Mouse (Mus musculus) heart, embryonic 14.5 days (tissue): Measurements from ENCODE around the gene Armc10. TPM values are rescaled to one million over a fixed set of nuclear protein-coding genes. Genes with fewer than 3 reads are reported as not detected.

Source experiments
- ATAC-seq: fragments of 200-750 bp; cut with Nextera tagmentation; 2 replicates; pipeline ENCODE4 v1.8.0; 2017; ENCODE audit warnings: low read depth, moderate TSS enrichment; ENCODE audit not compliant: insufficient number of reproducible peaks, insufficient read depth, low FRiP score
- H3K27ac ChIP-seq, 2 experiments: fragments of 200-500 bp in 1 of 2; fragments of 300-500 bp in 1 of 2; sonication (generic) in 1 of 2; replicated peaks in 1 of 2; 2 replicates each; pipeline ENCODE4 v1.5.1; 2012 to 2014; ENCODE audit warnings: low read depth in 2 of 2, low read length in 2 of 2, control low read depth in 1 of 2, mild to moderate bottlenecking in 1 of 2, mixed read lengths in 1 of 2; ENCODE audit not compliant: control insufficient read depth in 1 of 2, insufficient read depth in 1 of 2
- H3K27me3 ChIP-seq: fragments of 300-500 bp; sonication (generic); 2 replicates; pipeline ENCODE4 v1.6.1; 2014; ENCODE audit warnings: mild to moderate bottlenecking, low read length, control low read depth; ENCODE audit not compliant: control insufficient read depth, insufficient read depth
- H3K36me3 ChIP-seq: fragments of 300-500 bp; sonication (generic); 2 replicates; pipeline ENCODE4 v1.6.1; 2014; ENCODE audit warnings: mild to moderate bottlenecking, control low read depth, low read length, mixed read lengths; ENCODE audit not compliant: control insufficient read depth, insufficient read depth
- H3K4me1 ChIP-seq, 2 experiments: fragments of 200-500 bp in 1 of 2; fragments of 300-500 bp in 1 of 2; sonication (generic) in 1 of 2; 2 replicates each; pipeline ENCODE4 v1.6.1; 2012 to 2014; ENCODE audit warnings: low read length in 2 of 2, control low read depth in 1 of 2, mixed read lengths in 1 of 2; ENCODE audit not compliant: control insufficient read depth in 2 of 2, insufficient read depth in 2 of 2
- H3K4me2 ChIP-seq: fragments of 300-500 bp; sonication (generic); 2 replicates; pipeline ENCODE4 v1.6.1; 2014; ENCODE audit warnings: mild to moderate bottlenecking, low read length
- H3K4me3 ChIP-seq, 2 experiments: fragments of 200-500 bp in 1 of 2; fragments of 300-500 bp in 1 of 2; sonication (generic) in 1 of 2; 2 replicates each; pipeline ENCODE4 v1.5.1; 2012 to 2014; ENCODE audit warnings: low read length in 2 of 2, mild to moderate bottlenecking in 2 of 2, control low read depth in 1 of 2, low read depth in 1 of 2, moderate library complexity in 1 of 2; ENCODE audit not compliant: control insufficient read depth in 1 of 2, insufficient read depth in 1 of 2
- H3K9ac ChIP-seq: fragments of 300-500 bp; sonication (generic); 2 replicates; pipeline ENCODE4 v1.6.1; 2014; ENCODE audit warnings: mild to moderate bottlenecking, low read length
- H3K9me3 ChIP-seq: fragments of 300-500 bp; sonication (generic); 2 replicates; pipeline ENCODE4 v1.6.1; 2016; ENCODE audit warnings: low read length, control low read depth; ENCODE audit not compliant: control insufficient read depth
- WGBS: fragments of 180-500 bp; shearing (Covaris S2); extraction: QIAGEN DNeasy Blood & Tissue Kit; methylation state at CpG from one replicate; pipeline ENCODE4 v1.1.7; 2014; 5-methylcytosine and 5-hydroxymethylcytosine counted together
- polyA plus RNA-seq: library from polyadenylated mRNA; unstranded; fragments of >200 nt; fragmentation: Nextera tagmentation; extraction: Ambion mirVana; gene quantifications from 2 replicates; pipeline ENCODE4 v1.2.1, GENCODE M21; 2014

Armc10 gene
- polyA plus RNA-seq, 1 experiment from 2014 or later, result 28.2 TPM

DNA sequence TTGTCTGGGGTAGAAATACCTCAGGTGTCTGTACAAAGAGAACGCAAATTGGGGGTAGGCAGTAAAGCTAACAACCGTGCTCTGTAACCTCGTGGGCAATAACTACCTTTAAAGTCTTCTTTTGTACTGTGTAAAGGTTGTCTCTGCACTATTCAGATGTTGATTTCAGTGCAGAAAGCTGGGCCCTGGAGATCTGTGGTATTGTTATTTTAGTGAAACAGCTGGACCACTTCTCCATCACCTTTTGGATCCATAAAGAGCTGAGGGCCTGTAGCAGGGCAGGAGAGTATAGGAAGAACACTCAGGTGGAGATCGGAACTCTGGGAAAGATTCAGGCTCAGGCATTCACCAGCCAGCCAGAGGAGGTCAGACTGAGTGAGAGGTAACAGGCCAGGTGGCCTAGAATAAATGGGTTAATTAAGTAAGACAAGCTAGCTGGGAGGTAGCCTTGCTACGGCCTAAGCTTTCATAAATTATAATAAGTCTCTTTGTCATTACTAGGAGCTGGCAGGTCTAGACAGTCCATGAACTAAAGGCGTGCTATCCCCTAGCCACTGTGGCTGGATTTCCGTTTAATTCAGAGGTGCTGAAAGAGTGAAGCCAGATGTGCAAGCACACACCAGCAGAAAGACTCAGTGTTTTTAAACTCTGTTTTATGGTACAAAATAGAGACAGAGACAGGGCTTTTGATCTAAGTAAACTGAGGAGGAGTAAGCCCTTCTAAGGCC lies 6.4 kb downstream of the Armc10 start:
- H3K27ac ChIP-seq, result no peak overlapping the region
- H3K9me3 ChIP-seq, result no peaks in the 10 kb centered on the region
- peaks cover 70% of the 10 kb centered on the region for H3K36me3 ChIP-seq
- H3K4me2 ChIP-seq, result no peak overlapping the region
- peaks cover 0 to 5% of the 10 kb centered on the region in 2 experiments; a peak in 1 of 4 replicates for H3K4me1 ChIP-seq
- no peak overlapping the region for H3K9ac ChIP-seq
- whole genome bisulfite sequencing, result 79% methylated on average over 7 of the region's 7 CpGs
- no peak overlapping the region for H3K4me3 ChIP-seq
- ATAC-seq, result no peak
- no peaks in the 10 kb centered on the region for H3K27me3 ChIP-seq

DNA sequence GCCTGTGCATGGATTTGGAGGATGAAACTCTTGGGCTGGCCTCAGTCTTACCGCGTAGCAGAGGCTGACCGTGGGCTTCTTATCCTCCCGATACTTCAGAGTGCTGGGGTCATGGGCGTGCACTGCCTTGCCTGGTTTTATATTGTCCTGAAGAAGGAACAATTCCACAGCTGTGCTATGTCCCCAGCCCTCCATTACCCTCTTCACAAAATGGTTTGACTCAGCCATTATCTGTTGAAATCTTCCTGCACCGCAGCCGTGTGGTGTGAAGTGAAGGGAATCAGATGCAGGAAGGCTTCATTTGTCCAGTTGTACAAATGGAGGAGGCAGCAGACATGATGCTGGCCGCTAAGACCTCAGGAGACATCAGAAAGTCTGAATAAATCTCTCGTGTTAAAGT lies 11.3 kb downstream of the Armc10 start:
- ATAC-seq, result no peak
- no peak overlapping the region for H3K4me2 ChIP-seq
- H3K9me3 ChIP-seq, result no peaks in the 10 kb centered on the region
- no peak overlapping the region for H3K9ac ChIP-seq
- WGBS, result 84% methylated on average over 9 of the region's 9 CpGs
- peaks cover 69% of the 10 kb centered on the region for H3K36me3 ChIP-seq
- H3K4me3 ChIP-seq, result no peak overlapping the region
- no peaks in the 10 kb centered on the region for H3K27me3 ChIP-seq
- no peak overlapping the region for H3K27ac ChIP-seq
- H3K4me1 ChIP-seq, result peaks cover 2 to 6% of the 10 kb centered on the region in 2 experiments; a peak in 3 of 4 replicates

- no peak overlapping the region for H3K27ac ChIP-seq
- no peak overlapping the region for H3K9ac ChIP-seq
- peaks cover 67% of the 10 kb centered on the region for H3K36me3 ChIP-seq
- no peak overlapping the region for H3K4me3 ChIP-seq
- H3K4me1 ChIP-seq, result peaks cover 2 to 6% of the 10 kb centered on the region in 2 experiments; a peak in 3 of 4 replicates
- H3K4me2 ChIP-seq, result no peak overlapping the region
- no peak for ATAC-seq
- 87% methylated on average over 6 of the region's 6 CpGs for WGBS
- no peaks in the 10 kb centered on the region for H3K27me3 ChIP-seq
- no peaks in the 10 kb centered on the region for H3K9me3 ChIP-seq
Measured at GRCm38 (mm10) chr5:21658038-21658437, 12.4 kb downstream of the Armc10 start.

DNA sequence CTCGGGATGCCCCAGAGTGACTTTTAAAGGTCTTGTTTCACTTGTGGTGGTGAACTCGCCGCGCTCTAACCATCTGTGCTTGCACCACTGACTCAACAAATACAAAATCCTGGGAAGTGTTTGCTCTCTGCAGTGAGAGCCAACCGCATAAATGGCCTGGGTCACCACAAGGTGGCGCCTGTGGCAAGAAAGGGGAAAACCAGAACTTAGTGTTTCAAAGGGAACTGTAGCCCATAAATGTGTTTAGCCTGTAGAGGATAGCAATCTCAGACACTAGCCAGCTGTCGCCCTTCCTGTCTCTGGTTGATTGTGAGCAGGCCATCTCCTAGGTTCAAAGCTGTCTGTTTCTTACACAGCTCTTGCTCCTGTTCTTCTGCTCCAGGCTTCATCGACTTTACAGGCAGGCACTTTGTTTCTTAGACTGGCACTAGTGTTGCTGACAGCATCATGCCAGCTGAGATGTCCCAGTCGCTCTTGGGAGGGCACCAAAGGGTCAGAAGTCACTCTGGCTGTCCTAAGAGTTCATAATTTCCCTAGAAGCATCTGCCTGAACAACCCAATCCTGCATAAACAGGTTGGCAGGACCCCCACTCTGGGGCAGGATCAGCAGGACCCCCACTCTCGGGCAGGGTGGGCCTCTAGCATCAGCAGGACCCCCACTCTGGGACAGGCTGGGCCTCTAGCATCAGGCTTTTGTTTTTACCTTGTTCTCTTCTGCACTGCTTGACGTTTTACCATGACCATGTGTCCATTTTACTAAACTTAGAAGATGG lies 13.2 kb downstream of the Armc10 start:
- H3K4me3 ChIP-seq, result no peak overlapping the region
- no peak overlapping the region for H3K4me2 ChIP-seq
- H3K36me3 ChIP-seq, result peaks cover 67% of the 10 kb centered on the region
- H3K9me3 ChIP-seq, result no peaks in the 10 kb centered on the region
- H3K27ac ChIP-seq, result no peak overlapping the region
- peak; percentile 43; the same call in 1 of the 2 replicates for ATAC-seq
- no peaks in the 10 kb centered on the region for H3K27me3 ChIP-seq
- no peak overlapping the region for H3K9ac ChIP-seq
- WGBS, result 41% methylated on average over 11 of the region's 11 CpGs
- H3K4me1 ChIP-seq, result peaks cover 2 to 6% of the 10 kb centered on the region in 2 experiments; a peak in 3 of 4 replicates

DNA sequence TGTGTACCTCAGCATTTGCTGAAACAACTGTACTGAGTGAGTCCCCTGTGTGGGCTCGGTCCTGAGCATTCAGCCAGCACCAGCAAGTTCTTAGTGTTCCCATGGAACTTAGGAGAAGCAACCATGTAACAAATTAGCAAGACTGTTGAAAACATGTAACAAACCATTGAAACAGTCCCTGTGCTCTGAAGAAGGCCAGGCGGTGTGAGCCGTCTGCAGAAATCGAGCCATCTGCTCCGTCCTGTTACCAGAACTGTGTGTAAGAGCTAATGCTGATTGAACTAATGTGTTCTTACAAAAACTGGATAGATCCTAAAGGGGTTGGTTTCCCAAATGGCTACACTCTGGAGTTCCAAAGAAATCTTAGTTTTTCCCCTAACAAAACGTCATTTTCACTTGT lies 15.2 kb downstream of the Armc10 start:
- H3K4me3 ChIP-seq, result no peak overlapping the region

GRCm38 (mm10) chr5:21663081-21663480 lies 17.5 kb downstream of the Armc10 start:
- Histone ChIP-seq H3K27me3 (no peaks in the 10 kb centered on the region), H3K4me1 (peaks cover 2 to 6% of the 10 kb centered on the region in 2 experiments; a peak in 3 of 4 replicates), H3K36me3 (peaks cover 55% of the 10 kb centered on the region), H3K9me3 (no peaks in the 10 kb centered on the region), H3K27ac (no peak overlapping the region), H3K4me2 (no peak overlapping the region), H3K9ac (no peak overlapping the region), H3K4me3 (no peak overlapping the region)
- ATAC-seq, result no peak
- WGBS, result 95% methylated on average over 11 of the region's 11 CpGs

More for the DNA sequence above, 15.2 kb downstream of the Armc10 start:
- 92% methylated on average over 6 of the region's 6 CpGs for WGBS
- H3K9ac ChIP-seq, result no peak overlapping the region
- H3K27me3 ChIP-seq, result no peaks in the 10 kb centered on the region
- H3K9me3 ChIP-seq, result no peaks in the 10 kb centered on the region
- ATAC-seq, result no peak
- no peak overlapping the region for H3K4me2 ChIP-seq
- peaks cover 67% of the 10 kb centered on the region for H3K36me3 ChIP-seq
- no peak overlapping the region for H3K27ac ChIP-seq
- peaks cover 2 to 6% of the 10 kb centered on the region in 2 experiments; a peak in 3 of 4 replicates for H3K4me1 ChIP-seq

DNA sequence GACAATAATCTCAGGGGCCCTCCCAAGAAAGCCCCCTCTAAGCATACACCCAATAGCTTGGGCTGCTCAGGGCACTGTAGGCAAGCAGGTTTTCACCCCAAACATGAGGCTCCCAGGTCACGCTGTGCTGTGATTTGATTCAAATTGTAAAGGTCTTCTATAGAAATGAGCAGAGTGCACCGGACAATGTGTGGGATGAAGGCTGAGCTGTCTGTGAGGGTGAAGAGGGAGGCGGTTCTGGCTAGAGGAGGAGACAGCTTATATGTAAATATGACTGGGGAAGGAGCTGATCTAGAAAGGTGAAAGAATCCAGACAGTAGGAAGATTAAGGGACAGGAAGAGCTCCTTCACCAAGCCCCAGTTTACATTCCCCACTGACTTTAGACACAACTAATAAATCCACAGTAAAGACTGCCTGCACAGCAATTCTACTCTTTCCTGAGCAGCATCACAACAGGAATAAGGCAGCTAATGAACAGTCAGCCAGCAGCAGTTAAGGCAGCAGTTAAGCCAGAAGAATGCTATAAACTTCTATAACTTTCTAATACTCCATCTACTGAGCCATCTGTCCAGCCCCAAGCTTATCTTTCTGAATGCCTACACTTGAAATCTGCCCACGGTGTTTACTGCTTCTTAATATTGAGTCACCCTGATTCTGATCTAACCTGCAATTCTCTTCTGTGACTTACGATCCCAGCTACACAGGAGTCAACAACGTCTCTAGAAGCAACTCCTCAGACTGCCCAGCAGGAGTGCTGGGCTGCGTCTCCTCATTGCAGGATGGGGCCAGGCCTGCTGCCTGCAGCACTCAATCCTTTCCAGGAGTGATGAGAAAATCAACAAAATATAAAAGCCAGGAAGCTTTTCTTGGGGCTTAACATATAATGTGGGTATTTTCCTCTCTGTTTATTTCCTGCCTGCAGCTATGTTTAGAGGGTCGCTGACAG lies 21.9 kb downstream of the Armc10 start:
- H3K9ac ChIP-seq, result no peak overlapping the region
- no peak overlapping the region for H3K4me3 ChIP-seq
- H3K27ac ChIP-seq, result no peak overlapping the region
- ATAC-seq, result no peak
- H3K27me3 ChIP-seq, result no peaks in the 10 kb centered on the region
- peaks cover 20% of the 10 kb centered on the region; the same call in 1 of the 2 replicates for H3K36me3 ChIP-seq
- no peaks in the 10 kb centered on the region for H3K9me3 ChIP-seq
- no peak overlapping the region for H3K4me2 ChIP-seq
- no peaks in the 10 kb centered on the region for H3K4me1 ChIP-seq
- 57% methylated on average over 8 of the region's 8 CpGs for WGBS
